Mouse (Mus musculus) heart, embryonic 15.5 days (tissue): ENCODE measurements around the gene Olfr1302. TPM values are rescaled to one million over a fixed set of nuclear protein-coding genes. Genes with fewer than 3 reads are reported as not detected.

Source experiments
- ATAC-seq: fragments of 200-750 bp; cut with Nextera tagmentation; replicated peaks from 2 replicates; pipeline ENCODE4 v1.8.0; 2017; ENCODE audit warnings: low read depth, moderate TSS enrichment; ENCODE audit not compliant: insufficient number of reproducible peaks, insufficient read depth, low FRiP score
- H3K27ac ChIP-seq: fragments of 300-500 bp; sonication (generic); 2 replicates; pipeline ENCODE4 v1.5.1; 2015; ENCODE audit warnings: mild to moderate bottlenecking, inconsistent platforms
- H3K27me3 ChIP-seq: fragments of 300-500 bp; sonication (generic); 2 replicates; pipeline ENCODE4 v1.6.1; 2015; ENCODE audit warnings: inconsistent platforms
- H3K36me3 ChIP-seq: fragments of 300-500 bp; sonication (generic); 2 replicates; pipeline ENCODE4 v1.6.1; 2015; ENCODE audit warnings: mild to moderate bottlenecking, inconsistent platforms
- H3K4me1 ChIP-seq: fragments of 300-500 bp; sonication (generic); replicated peaks from 2 replicates; pipeline ENCODE4 v1.6.1; 2015; ENCODE audit warnings: inconsistent platforms
- H3K4me2 ChIP-seq: fragments of 300-500 bp; sonication (generic); 2 replicates; pipeline ENCODE4 v1.6.1; 2015; ENCODE audit warnings: inconsistent platforms, mild to moderate bottlenecking, moderate library complexity
- H3K4me3 ChIP-seq: fragments of 300-500 bp; sonication (generic); 2 replicates; pipeline ENCODE4 v1.5.1; 2015; ENCODE audit warnings: mild to moderate bottlenecking, inconsistent platforms
- H3K9ac ChIP-seq: fragments of 300-500 bp; sonication (generic); 2 replicates; pipeline ENCODE4 v1.6.1; 2015; ENCODE audit warnings: mild to moderate bottlenecking, inconsistent platforms
- H3K9me3 ChIP-seq: fragments of 300-500 bp; sonication (generic); replicated peaks from 2 replicates; pipeline ENCODE4 v1.6.1; 2016; ENCODE audit warnings: inconsistent platforms
- WGBS: fragments of 180-500 bp; shearing (Covaris S2); methylation state at CpG from one replicate; pipeline ENCODE4 v1.1.7; 2015; ENCODE audit warnings: mixed read lengths; 5-methylcytosine and 5-hydroxymethylcytosine counted together
- polyA plus RNA-seq: library from polyadenylated mRNA; unstranded; fragments of >200 nt; fragmentation: Nextera tagmentation; extraction: Ambion mirVana; gene quantifications from 2 replicates; pipeline ENCODE4 v1.2.1, GENCODE M21; 2015

Olfr1302 gene
- polyA plus RNA-seq = not detected in 2 replicates

DNA sequence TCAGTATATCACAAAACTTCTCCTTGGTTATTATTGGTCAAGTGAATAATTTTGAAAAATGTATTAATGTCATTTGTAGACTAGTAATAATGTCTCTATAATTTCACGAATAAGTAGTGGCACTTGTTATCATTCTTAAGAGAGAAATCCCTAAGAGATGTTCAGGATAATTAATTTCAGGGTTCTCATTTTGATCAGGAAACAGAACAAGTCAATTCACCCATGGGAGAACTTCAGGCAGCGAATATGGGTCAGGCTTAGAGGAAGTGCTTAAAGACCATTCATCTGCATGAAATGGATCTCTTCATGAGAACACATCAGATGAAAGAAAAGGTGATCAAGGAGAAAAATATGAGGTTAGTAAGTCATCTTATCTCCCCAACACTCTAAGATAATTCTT is at the start of gene Olfr1302:
Gene Olfr1302 (plus strand): TSS at position 301 of the 400 bp plus-strand sequence.
- ATAC-seq = no peak
- WGBS = 59% methylated on average over 2 of the region's 2 CpGs
- H3K9ac ChIP-seq = no peak within 1 kb of the TSS

DNA sequence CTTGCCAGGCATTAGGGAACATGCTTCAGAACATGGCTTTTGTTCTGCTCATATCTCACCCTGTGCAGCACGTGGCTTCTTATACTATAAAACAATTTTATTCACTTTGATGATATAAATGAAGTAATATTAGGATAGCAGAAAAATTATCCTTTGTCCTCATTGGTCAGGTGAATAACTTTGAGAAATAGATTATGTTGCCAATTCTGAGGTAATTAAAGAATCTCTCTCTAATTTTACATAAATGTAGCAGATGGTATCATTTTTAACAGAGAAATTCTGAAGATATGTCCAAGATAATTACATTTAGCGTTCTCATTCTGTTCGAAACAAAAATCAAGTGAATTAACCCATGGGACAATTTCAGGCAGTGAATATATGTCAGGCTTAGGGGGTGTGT is 26.5 kb upstream of the Olfr1302 start, which contains the start of gene Olfr1301:
Gene Olfr1301 (plus strand): TSS at position 301 of the 400 bp plus-strand sequence.
- no peak for ATAC-seq
- 77% methylated on average over 3 of the region's 3 CpGs for WGBS
- no peaks in the 10 kb centered on the region for H3K27me3 ChIP-seq

More for the DNA sequence above, at the start of gene Olfr1302:
- H3K4me3 ChIP-seq = no peak within 1 kb of the TSS
- no peak within 1 kb of the TSS for H3K4me2 ChIP-seq
- H3K4me1 ChIP-seq = no peaks in the 10 kb centered on the region
- H3K36me3 ChIP-seq = no peaks in the 10 kb centered on the region
- 0 out of 2 replicates have a peak, but pooled peaks cover 3% of the 10 kb centered on the region for H3K9me3 ChIP-seq
- no peak within 1 kb of the TSS for H3K27ac ChIP-seq
- H3K27me3 ChIP-seq = no peaks in the 10 kb centered on the region

DNA sequence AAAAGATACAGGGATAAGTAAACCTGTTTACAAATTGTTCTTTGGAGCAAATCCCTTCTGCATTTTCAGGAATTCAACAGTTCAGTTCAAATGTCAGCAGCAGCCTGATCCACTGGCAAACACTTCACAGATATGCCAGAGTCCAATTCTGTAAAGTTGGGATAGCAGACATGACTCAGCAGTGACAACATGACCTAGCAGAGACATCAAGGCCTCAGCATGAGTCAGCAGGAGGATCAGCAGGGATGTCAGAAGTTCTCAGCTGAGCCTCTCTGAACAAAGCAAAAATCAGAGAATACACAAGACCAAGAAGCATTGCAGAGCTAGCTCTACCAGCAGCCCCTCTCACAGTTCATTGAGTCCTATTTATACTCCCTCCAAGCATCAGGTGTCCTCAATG is 35.7 kb downstream of the Olfr1302 start:
- Histone ChIP-seq H3K36me3 (no peaks in the 10 kb centered on the region), H3K9me3 (no peaks in the 10 kb centered on the region), H3K4me3 (no peak overlapping the region), H3K27me3 (no peaks in the 10 kb centered on the region), H3K9ac (no peak overlapping the region), H3K4me2 (no peak overlapping the region), H3K27ac (no peak overlapping the region), H3K4me1 (no peaks in the 10 kb centered on the region)
- no peak for ATAC-seq

More for the DNA sequence above, 26.5 kb upstream of the Olfr1302 start, which contains the start of gene Olfr1301:
- H3K36me3 ChIP-seq = no peaks in the 10 kb centered on the region
- H3K9me3 ChIP-seq = no peaks in the 10 kb centered on the region
- no peak within 1 kb of the TSS for H3K9ac ChIP-seq
- no peak within 1 kb of the TSS for H3K27ac ChIP-seq
- no peak within 1 kb of the TSS for H3K4me2 ChIP-seq
- H3K4me1 ChIP-seq = no peaks in the 10 kb centered on the region
- H3K4me3 ChIP-seq = no peak within 1 kb of the TSS

DNA sequence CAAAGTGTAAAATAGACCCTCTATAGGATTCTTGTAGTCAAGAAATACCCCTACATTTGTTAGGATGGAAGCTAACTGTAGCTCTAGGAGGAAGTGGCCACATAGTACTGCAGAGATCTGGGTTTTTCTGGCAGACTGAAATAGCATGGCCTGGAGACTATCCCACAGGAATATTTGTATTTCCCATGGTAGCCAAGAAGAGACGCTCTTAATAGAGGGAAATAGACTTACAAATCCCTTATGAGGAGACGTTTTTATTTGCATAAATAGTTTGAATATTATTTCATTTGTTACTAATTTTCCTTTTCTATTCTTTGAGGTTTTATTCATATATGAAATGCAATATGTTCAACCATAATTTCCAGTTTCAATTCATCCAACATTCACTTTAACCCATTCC is 43.0 kb downstream of the Olfr1302 start, which contains the start of gene Olfr1303:
Gene Olfr1303 (minus strand): TSS at position 101 of the 400 bp plus-strand sequence.
- Histone ChIP-seq H3K9me3 (no peaks in the 10 kb centered on the region), H3K4me2 (no peak within 1 kb of the TSS), H3K9ac (no peak within 1 kb of the TSS), H3K4me1 (no peaks in the 10 kb centered on the region), H3K27ac (no peak within 1 kb of the TSS), H3K4me3 (no peak within 1 kb of the TSS), H3K27me3 (no peaks in the 10 kb centered on the region), H3K36me3 (no peaks in the 10 kb centered on the region)
- WGBS = 68% methylated on average over 2 of the region's 2 CpGs
- ATAC-seq = no peak

Other genes starting within 250 kb of the Olfr1302 start
- gene Olfr1294, start 237.1 kb upstream of the Olfr1302 start, polyA plus RNA-seq = not detected in 2 replicates
- not detected in 2 replicates for gene Olfr1295, start 207.7 kb upstream of the Olfr1302 start, polyA plus RNA-seq
- not detected in 2 replicates for gene Olfr1297, start 150.9 kb upstream of the Olfr1302 start, polyA plus RNA-seq
- gene Olfr1298, start 128.2 kb upstream of the Olfr1302 start, polyA plus RNA-seq = not detected in 2 replicates
- gene Olfr1299, start 116.0 kb upstream of the Olfr1302 start, polyA plus RNA-seq = not detected in 2 replicates
- gene Olfr1301, start 26.4 kb upstream of the Olfr1302 start, polyA plus RNA-seq = not detected in 2 replicates
- gene Olfr1303, start 42.9 kb downstream of the Olfr1302 start, polyA plus RNA-seq = not detected in 2 replicates
- gene Olfr1305, start 99.7 kb downstream of the Olfr1302 start, polyA plus RNA-seq = not detected in 2 replicates
- gene Olfr1306, start 138.8 kb downstream of the Olfr1302 start, polyA plus RNA-seq = not detected in 2 replicates
- not detected in 2 replicates for gene Olfr1307, start 172.0 kb downstream of the Olfr1302 start, polyA plus RNA-seq
- gene Olfr1308, start 187.5 kb downstream of the Olfr1302 start, polyA plus RNA-seq = not detected in 2 replicates
- gene Olfr1309, start 212.9 kb downstream of the Olfr1302 start, polyA plus RNA-seq = not detected in 2 replicates
- gene Olfr1310, start 235.3 kb downstream of the Olfr1302 start, polyA plus RNA-seq = not detected in 2 replicates
- gene Olfr1311, start 247.0 kb downstream of the Olfr1302 start, polyA plus RNA-seq = not detected in 2 replicates